Mouse (Mus musculus): Measurements from ENCODE around the gene Zbtb48. TPM values are rescaled to one million over a fixed set of nuclear protein-coding genes. Genes with fewer than 3 reads are reported as not detected.

The Zbtb48 gene
- total and polyA plus RNA-seq, 2 experiments from 2014 or later: 8.9 to 20.6 TPM

- peaks cover 11% of the 10 kb centered on the region; the same call in 1 of the 2 replicates for H3K4me1 ChIP-seq (ENCODE audit: insufficient read depth, low read length)
- peak overlapping the region; percentile 77 for H3K27ac ChIP-seq (ENCODE audit: low read depth, low read length)
- peak overlapping the region; percentile 99 for H3K4me2 ChIP-seq (ENCODE audit: low read depth, low read length, poor library complexity, severe bottlenecking)
- no peaks in the 10 kb centered on the region for H3K36me3 ChIP-seq (ENCODE audit: insufficient read depth, low read length)
- H3K27me3 ChIP-seq (ENCODE audit: insufficient read depth, low read length): peaks cover 21% of the 10 kb centered on the region
- ATAC-seq (ENCODE audit: low FRiP score) (peak; percentile 74), DNase-seq (ENCODE audit: low spot score) (peak; percentile 65)
- under 1% methylated on average over 91 of the region's 115 CpGs for WGBS
- H3K4me3 ChIP-seq (ENCODE audit: low read depth, low read length): peak overlapping the region; percentile 58
- TF ChIP-seq CTCF (IDR thresholded peaks at IDR 0.05): no peak
- H3K9me3 ChIP-seq (ENCODE audit: low read length): no peaks in the 10 kb centered on the region
- H3K9ac ChIP-seq (replicated peaks; ENCODE audit: low read length, poor library complexity, severe bottlenecking): peak overlapping the region; percentile 64
Observed at GRCm38 (mm10) chr4:152009076-152010051, 18.1 kb downstream of the Zbtb48 start.

- Histone ChIP-seq H3K9ac (replicated peaks; ENCODE audit: low read length, poor library complexity, severe bottlenecking) (peak within 1 kb of the TSS; percentile 64), H3K27ac (ENCODE audit: low read depth, low read length) (peak within 1 kb of the TSS; percentile 77), H3K4me3 (ENCODE audit: low read depth, low read length) (peak within 1 kb of the TSS; percentile 58), H3K27me3 (ENCODE audit: insufficient read depth, low read length) (peaks cover 21% of the 10 kb centered on the region), H3K36me3 (ENCODE audit: insufficient read depth, low read length) (no peaks in the 10 kb centered on the region), H3K4me2 (ENCODE audit: low read depth, low read length, poor library complexity, severe bottlenecking) (peak within 1 kb of the TSS; percentile 99), H3K4me1 (ENCODE audit: insufficient read depth, low read length) (peaks cover 11% of the 10 kb centered on the region; the same call in 1 of the 2 replicates), H3K9me3 (ENCODE audit: low read length) (no peaks in the 10 kb centered on the region)
- TF ChIP-seq CTCF (IDR thresholded peaks at IDR 0.05): no peak
- DNase-seq (ENCODE audit: low spot score) (peak; percentile 96), ATAC-seq (ENCODE audit: low FRiP score) (peak; percentile 86)
- WGBS: under 1% methylated on average over 45 of the region's 45 CpGs
Observed at GRCm38 (mm10) chr4:152008622-152009075, 18.8 kb downstream of the Zbtb48 start, which contains the start of gene Klhl21. Gene Klhl21, plus strand, starts transcription at chr4:152008803.

GRCm38 (mm10) chr4:152008148-152008500 lies 19.3 kb downstream of the Zbtb48 start:
- H3K9me3 ChIP-seq (ENCODE audit: low read length): no peaks in the 10 kb centered on the region
- ATAC-seq (ENCODE audit: low FRiP score): no peak
- under 1% methylated on average over 14 of the region's 14 CpGs for WGBS
- no peaks in the 10 kb centered on the region for H3K36me3 ChIP-seq (ENCODE audit: insufficient read depth, low read length)
- H3K4me1 ChIP-seq (ENCODE audit: insufficient read depth, low read length): peaks cover 11% of the 10 kb centered on the region; the same call in 1 of the 2 replicates
- peaks cover 21% of the 10 kb centered on the region for H3K27me3 ChIP-seq (ENCODE audit: insufficient read depth, low read length)
- no peak for DNase-seq (ENCODE audit: low spot score)
- peak overlapping the region; percentile 58 for H3K4me3 ChIP-seq (ENCODE audit: low read depth, low read length)
- no peak for TF ChIP-seq CTCF (IDR thresholded peaks at IDR 0.05)
- H3K4me2 ChIP-seq (ENCODE audit: low read depth, low read length, poor library complexity, severe bottlenecking): peak overlapping the region; percentile 99
- H3K9ac ChIP-seq (replicated peaks; ENCODE audit: low read length, poor library complexity, severe bottlenecking): peak overlapping the region; percentile 64
- peak overlapping the region; percentile 77; the same call in 1 of the 2 replicates for H3K27ac ChIP-seq (ENCODE audit: low read depth, low read length)

- H3K4me3 ChIP-seq (ENCODE audit: low read depth, low read length): peak overlapping the region; percentile 58
- 6% methylated on average over 8 of the region's 8 CpGs for WGBS
- no peaks in the 10 kb centered on the region for H3K9me3 ChIP-seq (ENCODE audit: low read length)
- TF ChIP-seq CTCF (IDR thresholded peaks at IDR 0.05): no peak
- no peak overlapping the region; the same call in 1 of the 2 replicates for H3K27ac ChIP-seq (ENCODE audit: low read depth, low read length)
- DNase-seq (ENCODE audit: low spot score): no peak
- H3K4me2 ChIP-seq (ENCODE audit: low read depth, low read length, poor library complexity, severe bottlenecking): peak overlapping the region; percentile 99
- H3K27me3 ChIP-seq (ENCODE audit: insufficient read depth, low read length): peaks cover 21% of the 10 kb centered on the region
- H3K36me3 ChIP-seq (ENCODE audit: insufficient read depth, low read length): no peaks in the 10 kb centered on the region
- H3K4me1 ChIP-seq (ENCODE audit: insufficient read depth, low read length): peaks cover 11% of the 10 kb centered on the region; the same call in 1 of the 2 replicates
- ATAC-seq (ENCODE audit: low FRiP score): no peak
- no peak overlapping the region for H3K9ac ChIP-seq (replicated peaks; ENCODE audit: low read length, poor library complexity, severe bottlenecking)
Observed at GRCm38 (mm10) chr4:152007481-152008147, 19.9 kb downstream of the Zbtb48 start.

- no peak overlapping the region for H3K9ac ChIP-seq (replicated peaks; ENCODE audit: low read length, poor library complexity, severe bottlenecking)
- DNase-seq (ENCODE audit: low spot score) (no peak), ATAC-seq (ENCODE audit: low FRiP score) (no peak)
- H3K4me3 ChIP-seq (ENCODE audit: low read depth, low read length): no peak overlapping the region
- peaks cover 11% of the 10 kb centered on the region; the same call in 1 of the 2 replicates for H3K4me1 ChIP-seq (ENCODE audit: insufficient read depth, low read length)
- H3K27ac ChIP-seq (ENCODE audit: low read depth, low read length): no peak overlapping the region
- 21% methylated on average over 3 of the region's 3 CpGs for WGBS
- no peaks in the 10 kb centered on the region for H3K9me3 ChIP-seq (ENCODE audit: low read length)
- H3K4me2 ChIP-seq (ENCODE audit: low read depth, low read length, poor library complexity, severe bottlenecking): no peak overlapping the region
- peaks cover 21% of the 10 kb centered on the region for H3K27me3 ChIP-seq (ENCODE audit: insufficient read depth, low read length)
- TF ChIP-seq CTCF (IDR thresholded peaks at IDR 0.05): no peak
- no peaks in the 10 kb centered on the region for H3K36me3 ChIP-seq (ENCODE audit: insufficient read depth, low read length)
Observed at GRCm38 (mm10) chr4:152006812-152007211, 20.7 kb downstream of the Zbtb48 start.
